Mouse (Mus musculus): ENCODE measurements around the gene Dock1.

GRCm38 (mm10) chr7:134730406-134731126 is 60.1 kb downstream of the Dock1 start:
- no peak for TF ChIP-seq CTCF (conservative IDR thresholded peaks at IDR 0.05; ENCODE audit: insufficient read depth, insufficient read length, low read depth, low read length)
- TF ChIP-seq POLR2A (IDR thresholded peaks at IDR 0.05; ENCODE audit: low read depth, low read length) = no peak
